Mouse (Mus musculus) embryonic facial prominence, embryonic 13.5 days (tissue): ENCODE measurements at regions not wholly inside any gene's neighbourhood (a gene's known extent, or its start where the extent isn't known, plus 50 kb on each side); places are given as distances from the start of the nearest gene placed in this dataset.

ENCODE experiments used
- ATAC-seq: fragments of 200-750 bp; cut with Nextera tagmentation; 2 replicates; pipeline ENCODE4 v1.8.0; 2017; ENCODE audit warnings: low read depth; ENCODE audit not compliant: insufficient number of reproducible peaks, insufficient read depth, low FRiP score, low TSS enrichment
- H3K27ac ChIP-seq: fragments of 300-500 bp; sonication (generic); 2 replicates; pipeline ENCODE4 v1.5.1; 2015; ENCODE audit warnings: moderate library complexity, mild to moderate bottlenecking, inconsistent platforms
- H3K27me3 ChIP-seq: fragments of 300-500 bp; sonication (generic); 2 replicates; pipeline ENCODE4 v1.6.1; 2015; ENCODE audit warnings: mild to moderate bottlenecking, inconsistent platforms
- H3K36me3 ChIP-seq: fragments of 300-500 bp; sonication (generic); 2 replicates; pipeline ENCODE4 v1.6.1; 2015; ENCODE audit warnings: mild to moderate bottlenecking, inconsistent platforms
- H3K4me1 ChIP-seq: fragments of 300-500 bp; sonication (generic); 2 replicates; pipeline ENCODE4 v1.6.1; 2015; ENCODE audit warnings: inconsistent platforms
- H3K4me2 ChIP-seq: fragments of 300-500 bp; sonication (generic); 2 replicates; pipeline ENCODE4 v1.6.1; 2015; ENCODE audit warnings: moderate library complexity, mild to moderate bottlenecking, inconsistent platforms
- H3K4me3 ChIP-seq: fragments of 300-500 bp; sonication (generic); 2 replicates; pipeline ENCODE4 v1.5.1; 2015; ENCODE audit warnings: mild to moderate bottlenecking, inconsistent platforms
- H3K9ac ChIP-seq: fragments of 300-500 bp; sonication (generic); 2 replicates; pipeline ENCODE4 v1.6.1; 2015; ENCODE audit warnings: mild to moderate bottlenecking, inconsistent platforms
- H3K9me3 ChIP-seq: fragments of 300-500 bp; sonication (generic); 2 replicates; pipeline ENCODE4 v1.6.1; 2016; ENCODE audit warnings: inconsistent platforms
- WGBS: fragments of 180-500 bp; shearing (Covaris S2); methylation state at CpG from one replicate; pipeline ENCODE4 v1.1.7; 2015; ENCODE audit warnings: mixed read lengths; 5-methylcytosine and 5-hydroxymethylcytosine counted together

DNA sequence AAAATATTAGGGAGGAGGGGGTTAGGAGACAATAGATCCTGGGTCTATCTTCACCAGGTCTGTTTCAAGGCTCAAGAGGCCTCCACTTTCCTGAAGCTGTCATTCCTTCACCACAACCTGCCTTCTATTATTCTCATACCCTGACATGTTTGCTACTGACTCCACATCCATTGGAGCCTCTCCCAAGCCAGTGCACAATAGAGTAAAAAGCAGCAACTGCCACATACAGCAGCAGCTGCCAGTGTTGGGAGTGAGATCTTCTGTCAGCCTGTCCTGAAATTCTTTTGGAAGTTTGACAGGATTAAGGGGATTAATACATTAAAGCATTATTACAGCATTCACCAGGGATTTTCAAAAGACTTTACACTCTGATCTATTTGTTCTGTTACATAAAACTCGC is 441.8 kb downstream of the Cdk5rap2 start:
- no peak overlapping the region for H3K4me3 ChIP-seq
- ATAC-seq, result no peak
- H3K36me3 ChIP-seq, result no peaks in the 10 kb centered on the region
- WGBS, result 68% methylated on average over 1 of the region's 1 CpGs
- H3K27ac ChIP-seq, result no peak overlapping the region
- no peaks in the 10 kb centered on the region for H3K9me3 ChIP-seq
- no peak overlapping the region for H3K4me2 ChIP-seq
- H3K9ac ChIP-seq, result no peak overlapping the region
- H3K4me1 ChIP-seq, result no peaks in the 10 kb centered on the region
- H3K27me3 ChIP-seq, result no peaks in the 10 kb centered on the region
